Mouse (Mus musculus): ENCODE measurements around the gene Npff. TPM values are rescaled to one million over a fixed set of nuclear protein-coding genes. Genes with fewer than 3 reads are reported as not detected.

The Npff gene
- total and polyA plus RNA-seq, 3 experiments: 0.76 to 2.7 (median 1.1) TPM

DNA sequence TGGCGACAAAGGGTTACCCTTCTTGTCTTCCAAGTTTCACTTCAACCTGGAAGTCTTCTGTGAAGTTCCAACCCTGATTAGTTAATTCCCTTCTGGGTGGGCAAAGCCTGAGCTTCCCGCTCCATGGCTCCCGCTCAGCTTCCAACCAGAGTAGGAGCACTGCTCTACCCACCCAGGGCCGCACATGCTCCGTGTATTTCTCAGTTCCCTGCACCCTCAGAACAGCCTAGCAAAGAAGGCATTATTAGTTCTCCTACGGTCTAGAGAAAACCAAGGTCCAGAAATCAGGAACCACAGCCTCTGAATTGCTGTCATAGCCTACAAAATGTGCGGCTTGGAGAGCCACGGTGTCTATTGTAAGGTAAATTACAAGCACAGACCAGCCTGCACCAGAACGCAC lies 14.6 kb downstream of the Npff start:
- Histone ChIP-seq H3K9me3 (replicated peaks; ENCODE audit: low read length) (no peaks in the 10 kb centered on the region), H3K9ac (ENCODE audit: insufficient read depth, low read depth) (peak overlapping the region; percentile 52), H3K36me3 (replicated peaks in 1 of 2; ENCODE audit: control insufficient read depth in 1 of 2, insufficient read depth in 1 of 2, low read length in 1 of 2) (peaks cover 3 to 18% of the 10 kb centered on the region in 2 experiments), H3K4me2 (ENCODE audit: insufficient read depth, low read depth, poor library complexity, severe bottlenecking) (peak overlapping the region; percentile 94), H3K27ac (ENCODE audit: insufficient read depth, low read depth) (no peak overlapping the region), H3K79me2 (replicated peaks; ENCODE audit: control insufficient read depth, extremely low read depth, insufficient read depth, poor library complexity, severe bottlenecking) (no peaks in the 10 kb centered on the region), H3K4me3 (replicated peaks in 1 of 3; ENCODE audit: low read depth in 2 of 3, low read length in 2 of 3, poor library complexity in 1 of 3) (peak overlapping the region; percentile 8 to 74 (median 40)), H3K27me3 (replicated peaks) (no peaks in the 10 kb centered on the region), H3K4me1 (ENCODE audit: control insufficient read depth in 1 of 2, insufficient read depth in 2 of 2) (peaks cover 21 to 48% of the 10 kb centered on the region in 2 experiments)
- DNase-seq (ENCODE audit: extremely low read depth): no peak
- dilution Hi-C loops (cut with MboI; ENCODE audit: extremely low pct_ligation_motif_present, extremely low pct_unique_long_range_greater_than_20kb, low sequenced_read_pairs) (no loop called here), in situ Hi-C loops (cut with MboI; ENCODE audit: low pct_ligation_motif_present, low pct_unique_long_range_greater_than_20kb, low sequenced_read_pairs) (no loop called here)
- TF ChIP-seq ELF1 (IDR thresholded peaks at IDR 0.05; ENCODE audit: low read depth, low read length): no peak
- 0 out of 2 replicates have a peak, but pooled peaks have one; percentile 0 for TF ChIP-seq MAX (IDR thresholded peaks at IDR 0.05; ENCODE audit: low read length)

DNA sequence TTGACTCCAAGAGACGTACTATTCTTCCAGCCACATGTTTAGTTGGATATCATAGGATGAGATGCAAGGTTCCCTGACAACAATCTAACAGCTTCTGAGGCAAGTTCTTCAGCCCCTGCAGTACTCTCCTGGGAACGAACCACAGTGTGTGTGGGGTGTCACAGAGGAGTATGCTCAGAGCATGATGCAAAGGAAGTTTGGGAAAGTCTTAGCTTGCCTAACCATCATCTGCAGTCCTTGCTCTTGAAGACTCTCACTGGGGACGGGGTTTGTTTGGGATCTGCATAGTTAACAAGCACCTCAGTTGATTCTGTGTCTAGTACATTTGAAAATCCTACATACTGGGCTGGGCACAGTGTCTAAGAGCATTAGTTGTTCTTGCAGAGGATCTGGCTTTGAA lies 16.4 kb downstream of the Npff start:
- H3K9ac ChIP-seq (ENCODE audit: insufficient read depth, low read depth): no peak overlapping the region
- peaks cover 19 to 35% of the 10 kb centered on the region in 2 experiments for H3K36me3 ChIP-seq (replicated peaks in 1 of 2; ENCODE audit: control insufficient read depth in 1 of 2, insufficient read depth in 1 of 2, low read length in 1 of 2)
- no peaks in the 10 kb centered on the region for H3K79me2 ChIP-seq (replicated peaks; ENCODE audit: control insufficient read depth, extremely low read depth, insufficient read depth, poor library complexity, severe bottlenecking)
- no peak overlapping the region for H3K4me2 ChIP-seq (ENCODE audit: insufficient read depth, low read depth, poor library complexity, severe bottlenecking)
- TF ChIP-seq USF1 (IDR thresholded peaks at IDR 0.05; ENCODE audit: low read depth, low read length) (no peak), POLR2A (IDR thresholded peaks at IDR 0.05; ENCODE audit: low read depth, low read length) (no peak), UBTF (IDR thresholded peaks at IDR 0.05; ENCODE audit: low read depth, low read length) (no peak), POLR2AphosphoS2 (IDR thresholded peaks at IDR 0.05; ENCODE audit: low read depth, low read length) (peak; percentile 5; the same call in 1 of the 2 replicates), ELF1 (IDR thresholded peaks at IDR 0.05; ENCODE audit: low read depth, low read length) (no peak)
- H3K27ac ChIP-seq (ENCODE audit: insufficient read depth, low read depth): no peak overlapping the region
- dilution Hi-C loops (cut with MboI; ENCODE audit: extremely low pct_ligation_motif_present, extremely low pct_unique_long_range_greater_than_20kb, low sequenced_read_pairs): no loop called here
- peaks cover 21 to 42% of the 10 kb centered on the region in 2 experiments for H3K4me1 ChIP-seq (ENCODE audit: control insufficient read depth in 1 of 2, insufficient read depth in 2 of 2)
- in situ Hi-C loops (cut with MboI; ENCODE audit: low pct_ligation_motif_present, low pct_unique_long_range_greater_than_20kb, low sequenced_read_pairs): no loop called here
- no peak for DNase-seq (ENCODE audit: extremely low read depth)
- no peak overlapping the region for H3K4me3 ChIP-seq (replicated peaks in 1 of 3; ENCODE audit: low read depth in 2 of 3, low read length in 2 of 3, poor library complexity in 1 of 3)
- H3K9me3 ChIP-seq (replicated peaks; ENCODE audit: low read length): no peaks in the 10 kb centered on the region
- no peaks in the 10 kb centered on the region for H3K27me3 ChIP-seq (replicated peaks)

DNA sequence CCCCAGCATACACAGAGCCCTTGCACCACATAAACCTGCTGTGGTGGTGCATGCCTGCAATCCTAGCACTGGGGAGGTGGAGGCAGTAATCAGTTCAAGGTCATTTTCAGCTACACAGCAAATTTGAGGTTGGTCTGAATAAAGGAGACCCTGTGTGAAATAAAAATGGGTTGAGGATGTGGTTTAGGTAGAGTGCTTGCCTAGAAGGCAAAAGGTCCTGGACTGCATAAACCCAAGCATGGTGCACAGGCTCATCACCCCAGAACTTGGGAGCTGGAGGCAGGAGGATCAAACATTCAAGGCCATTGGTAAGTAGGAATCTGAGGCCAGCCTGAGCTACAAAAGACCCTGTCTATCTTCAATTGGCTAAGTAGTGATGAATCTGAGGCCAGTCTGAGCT lies 17.2 kb downstream of the Npff start:
- H3K4me1 ChIP-seq (ENCODE audit: control insufficient read depth in 1 of 2, insufficient read depth in 2 of 2): peaks cover 17 to 34% of the 10 kb centered on the region in 2 experiments
- DNase-seq (ENCODE audit: extremely low read depth): no peak
- dilution Hi-C loops (cut with MboI; ENCODE audit: extremely low pct_ligation_motif_present, extremely low pct_unique_long_range_greater_than_20kb, low sequenced_read_pairs): no loop called here
- no peaks in the 10 kb centered on the region for H3K9me3 ChIP-seq (replicated peaks; ENCODE audit: low read length)
- H3K4me2 ChIP-seq (ENCODE audit: insufficient read depth, low read depth, poor library complexity, severe bottlenecking): no peak overlapping the region
- H3K36me3 ChIP-seq (replicated peaks in 1 of 2; ENCODE audit: control insufficient read depth in 1 of 2, insufficient read depth in 1 of 2, low read length in 1 of 2): peaks cover 25 to 43% of the 10 kb centered on the region in 2 experiments
- H3K79me2 ChIP-seq (replicated peaks; ENCODE audit: control insufficient read depth, extremely low read depth, insufficient read depth, poor library complexity, severe bottlenecking): no peaks in the 10 kb centered on the region
- TF ChIP-seq RAD21 (IDR thresholded peaks at IDR 0.05; ENCODE audit: low read depth, low read length): no peak
- H3K9ac ChIP-seq (ENCODE audit: insufficient read depth, low read depth): no peak overlapping the region
- H3K27me3 ChIP-seq (replicated peaks): no peaks in the 10 kb centered on the region
- H3K27ac ChIP-seq (ENCODE audit: insufficient read depth, low read depth): no peak overlapping the region
- in situ Hi-C loops (cut with MboI; ENCODE audit: low pct_ligation_motif_present, low pct_unique_long_range_greater_than_20kb, low sequenced_read_pairs): no loop called here
- no peak overlapping the region for H3K4me3 ChIP-seq (replicated peaks in 1 of 3; ENCODE audit: low read depth in 2 of 3, low read length in 2 of 3, poor library complexity in 1 of 3)

DNA sequence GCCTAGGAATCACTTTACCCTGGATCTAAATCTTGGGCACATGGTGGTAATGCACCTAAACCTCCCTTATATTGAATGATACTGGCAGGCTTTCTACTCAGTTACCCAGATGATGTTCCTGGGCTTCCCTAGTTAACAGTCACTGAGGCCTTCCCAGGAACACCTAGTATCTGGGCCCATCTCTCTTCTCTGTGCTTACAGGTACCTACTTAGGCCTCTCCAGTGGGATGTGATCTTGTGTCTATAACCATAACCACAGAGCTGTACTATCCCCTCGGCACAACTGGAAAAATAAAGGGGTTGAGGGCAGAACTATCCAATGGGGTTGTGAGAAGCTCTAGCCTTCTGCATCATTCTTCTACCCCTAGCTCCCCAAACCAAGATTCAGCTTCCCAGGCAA lies 17.9 kb downstream of the Npff start:
- H3K79me2 ChIP-seq (replicated peaks; ENCODE audit: control insufficient read depth, extremely low read depth, insufficient read depth, poor library complexity, severe bottlenecking): no peaks in the 10 kb centered on the region
- H3K9ac ChIP-seq (ENCODE audit: insufficient read depth, low read depth): no peak overlapping the region
- H3K36me3 ChIP-seq (replicated peaks in 1 of 2; ENCODE audit: control insufficient read depth in 1 of 2, insufficient read depth in 1 of 2, low read length in 1 of 2): peaks cover 32 to 50% of the 10 kb centered on the region in 2 experiments
- no peak overlapping the region for H3K4me3 ChIP-seq (replicated peaks in 1 of 3; ENCODE audit: low read depth in 2 of 3, low read length in 2 of 3, poor library complexity in 1 of 3)
- H3K4me2 ChIP-seq (ENCODE audit: insufficient read depth, low read depth, poor library complexity, severe bottlenecking): no peak overlapping the region
- no peak for TF ChIP-seq MAX (IDR thresholded peaks at IDR 0.05; ENCODE audit: low read length)
- no peak for TF ChIP-seq PAX5 (IDR thresholded peaks at IDR 0.05; ENCODE audit: low read length)
- no peak for TF ChIP-seq GABPA (IDR thresholded peaks at IDR 0.05; ENCODE audit: insufficient replicate concordance, low read depth, low read length)
- no peak for TF ChIP-seq NRF1 (IDR thresholded peaks at IDR 0.05; ENCODE audit: low read depth, low read length)
- no peak for TF ChIP-seq CTCF (conservative IDR thresholded peaks at IDR 0.05 in 1 of 2, IDR thresholded peaks at IDR 0.05 in 1 of 2; ENCODE audit: low read depth in 2 of 2, low read length in 2 of 2)
- TF ChIP-seq HCFC1 (IDR thresholded peaks at IDR 0.05; ENCODE audit: low read depth, low read length): no peak
- TF ChIP-seq CHD1 (IDR thresholded peaks at IDR 0.05; ENCODE audit: low read depth, low read length): no peak
- no peak for TF ChIP-seq JUND (conservative IDR thresholded peaks at IDR 0.05; ENCODE audit: low read depth, low read length)
- TF ChIP-seq JUN (IDR thresholded peaks at IDR 0.05; ENCODE audit: insufficient read depth, low read depth, low read length): no peak
- no peak for TF ChIP-seq USF1 (IDR thresholded peaks at IDR 0.05; ENCODE audit: low read depth, low read length)
- peaks cover 13 to 27% of the 10 kb centered on the region in 2 experiments for H3K4me1 ChIP-seq (ENCODE audit: control insufficient read depth in 1 of 2, insufficient read depth in 2 of 2)
- no peak overlapping the region for H3K27ac ChIP-seq (ENCODE audit: insufficient read depth, low read depth)
- H3K9me3 ChIP-seq (replicated peaks; ENCODE audit: low read length): no peaks in the 10 kb centered on the region
- no peaks in the 10 kb centered on the region for H3K27me3 ChIP-seq (replicated peaks)
- DNase-seq (ENCODE audit: extremely low read depth): no peak
- in situ Hi-C loops (cut with MboI; ENCODE audit: low pct_ligation_motif_present, low pct_unique_long_range_greater_than_20kb, low sequenced_read_pairs) (no loop called here), dilution Hi-C loops (cut with MboI; ENCODE audit: extremely low pct_ligation_motif_present, extremely low pct_unique_long_range_greater_than_20kb, low sequenced_read_pairs) (no loop called here)
